Mouse (Mus musculus): ENCODE results near the gene Safb.
A peak's percentile ranks its signal among the peaks of the same experiment; 100 is the strongest.

The Safb gene

GRCm38 (mm10) chr17:56584257-56585130, at the start of gene Safb, which contains the start of gene Safb2:
TSS of gene Safb (plus strand) at chr17:56584825.
TSS of gene Safb2 (minus strand) at chr17:56584585.
- DNase-seq (ENCODE audit: low spot score in 2 of 2) = peak; percentile 99 to 100

- DNase-seq (ENCODE audit: low spot score in 2 of 2) = no peak
Measured at GRCm38 (mm10) chr17:56536192-56536591, 48.4 kb upstream of the Safb start.

GRCm38 (mm10) chr17:56536874-56537273, 47.8 kb upstream of the Safb start:
- no peak for DNase-seq (ENCODE audit: low spot score in 2 of 2)

- no peak for DNase-seq (ENCODE audit: low spot score in 2 of 2)
Measured at GRCm38 (mm10) chr17:56537912-56538311, 46.7 kb upstream of the Safb start.

- no peak for DNase-seq (ENCODE audit: low spot score in 2 of 2)
Measured at GRCm38 (mm10) chr17:56540562-56540975, 44.1 kb upstream of the Safb start.

GRCm38 (mm10) chr17:56542736-56543135, 41.9 kb upstream of the Safb start:
- DNase-seq (ENCODE audit: low spot score in 2 of 2) = no peak

- DNase-seq (ENCODE audit: low spot score in 2 of 2) = no peak
Measured at GRCm38 (mm10) chr17:56543684-56544224, 40.9 kb upstream of the Safb start.

GRCm38 (mm10) chr17:56544699-56545387, 39.8 kb upstream of the Safb start:
- peak in 1 of 2 experiments; percentile 57 for DNase-seq (ENCODE audit: low spot score in 2 of 2)

- DNase-seq (ENCODE audit: low spot score in 2 of 2) = no peak
Measured at GRCm38 (mm10) chr17:56545945-56546344, 38.7 kb upstream of the Safb start.

GRCm38 (mm10) chr17:56546576-56546975, 38.0 kb upstream of the Safb start:
- no peak for DNase-seq (ENCODE audit: low spot score in 2 of 2)

- DNase-seq (ENCODE audit: low spot score in 2 of 2) = peak in 1 of 2 experiments; percentile 55
Measured at GRCm38 (mm10) chr17:56547116-56547845, 37.3 kb upstream of the Safb start.

- DNase-seq (ENCODE audit: low spot score in 2 of 2) = peak in 1 of 2 experiments; percentile 54
Measured at GRCm38 (mm10) chr17:56547846-56548604, 36.6 kb upstream of the Safb start.

GRCm38 (mm10) chr17:56548605-56549105, 36.0 kb upstream of the Safb start:
- peak in 1 of 2 experiments; percentile 54 for DNase-seq (ENCODE audit: low spot score in 2 of 2)

GRCm38 (mm10) chr17:56550784-56551475, 33.7 kb upstream of the Safb start:
- no peak for DNase-seq (ENCODE audit: low spot score in 2 of 2)

GRCm38 (mm10) chr17:56551841-56552581, 32.6 kb upstream of the Safb start:
- peak in 1 of 2 experiments; percentile 15 for DNase-seq (ENCODE audit: low spot score in 2 of 2)

- no peak for DNase-seq (ENCODE audit: low spot score in 2 of 2)
Measured at GRCm38 (mm10) chr17:56552781-56553363, 31.8 kb upstream of the Safb start.

- peak in 1 of 2 experiments; percentile 52 for DNase-seq (ENCODE audit: low spot score in 2 of 2)
Measured at GRCm38 (mm10) chr17:56554122-56554551, 30.5 kb upstream of the Safb start, which contains the start of gene Gm20219. TSS of gene Gm20219 (minus strand) at chr17:56554387.

GRCm38 (mm10) chr17:56558448-56558847, 26.2 kb upstream of the Safb start:
- DNase-seq (ENCODE audit: low spot score in 2 of 2) = peak in 1 of 2 experiments; percentile 47

GRCm38 (mm10) chr17:56559386-56559785, 25.2 kb upstream of the Safb start:
- DNase-seq (ENCODE audit: low spot score in 2 of 2) = no peak
